Mouse (Mus musculus) ES-Bruce4 (cell line): ENCODE data around the gene Ncbp2. TPM values are rescaled to one million over a fixed set of nuclear protein-coding genes. Genes with fewer than 3 reads are reported as not detected.
A peak's percentile ranks its signal among the peaks of the same experiment; 100 is the strongest.
"Not testable (repeated sequence)": the region's sequence is repeated elsewhere in the genome, so short reads cannot be mapped to it uniquely, and the experiment has no call there.

Experiments used
- H3K27ac ChIP-seq: 2 replicates; pipeline ENCODE4 v1.5.1; 2012; ENCODE audit warnings: low read length, inconsistent platforms; ENCODE audit not compliant: insufficient read depth
- H3K27me3 ChIP-seq: 2 replicates; pipeline ENCODE4 v1.6.1; 2012; ENCODE audit warnings: mild to moderate bottlenecking, low read length, inconsistent platforms; ENCODE audit not compliant: control insufficient read depth, poor library complexity, insufficient read depth, severe bottlenecking
- H3K36me3 ChIP-seq: 2 replicates; pipeline ENCODE4 v1.6.1; 2012; ENCODE audit warnings: inconsistent platforms, mild to moderate bottlenecking, low read length, moderate library complexity; ENCODE audit not compliant: control insufficient read depth, poor library complexity, insufficient read depth, severe bottlenecking
- H3K4me1 ChIP-seq: one replicate; pipeline ENCODE4 v1.8.1; 2011; ENCODE audit warnings: low read length; ENCODE audit not compliant: control insufficient read depth, insufficient read depth
- H3K4me3 ChIP-seq: 2 replicates; pipeline ENCODE4 v1.5.1; 2011; ENCODE audit warnings: low read depth, mild to moderate bottlenecking, low read length
- H3K9ac ChIP-seq: 2 replicates; pipeline ENCODE4 v1.6.1; 2012; ENCODE audit warnings: low read depth, mild to moderate bottlenecking, inconsistent platforms; ENCODE audit not compliant: poor library complexity, severe bottlenecking
- H3K9me3 ChIP-seq: replicated peaks from 2 replicates; pipeline ENCODE4 v1.6.1; 2012; ENCODE audit warnings: mild to moderate bottlenecking, low read length, inconsistent platforms; ENCODE audit not compliant: control insufficient read depth, poor library complexity, insufficient read depth, severe bottlenecking
- CTCF ChIP-seq: IDR thresholded peaks from one replicate; pipeline ENCODE4 v1.8.1; 2011; ENCODE audit warnings: low read depth, low read length
- EP300 ChIP-seq: IDR thresholded peaks from 2 replicates; pipeline ENCODE4 v1.6.1; 2011; ENCODE audit warnings: low read depth, low read length; ENCODE audit not compliant: insufficient read depth
- POLR2A ChIP-seq: IDR thresholded peaks from one replicate; pipeline ENCODE4 v1.8.1; 2011; ENCODE audit warnings: low read length; ENCODE audit not compliant: insufficient read depth
- polyA plus RNA-seq: library from polyadenylated mRNA; stranded (reverse); fragments of >200 nt; gene quantifications from 2 replicates; pipeline ENCODE4 v1.2.4, GENCODE M21; 2011; ENCODE audit warnings: low read depth; ENCODE audit not compliant: missing spikeins, insufficient read depth, insufficient read length

The Ncbp2 gene
- polyA plus RNA-seq, 1 experiment = 84.8 TPM

- TF ChIP-seq CTCF (no peak), EP300 (no peak), POLR2A (no peak)
- Histone ChIP-seq H3K27ac (no peak overlapping the region; the same call in 1 of the 2 replicates), H3K9me3 (no peaks in the 10 kb centered on the region), H3K4me1 (peaks cover 2% of the 10 kb centered on the region), H3K4me3 (no peak overlapping the region), H3K9ac (no peak overlapping the region), H3K27me3 (no peaks in the 10 kb centered on the region), H3K36me3 (no peaks in the 10 kb centered on the region)
These were observed 7.7 kb upstream of the Ncbp2 start for GRCm38 (mm10) chr16:31940586-31940985.

GRCm38 (mm10) chr16:31943980-31944379, 4.3 kb upstream of the Ncbp2 start:
- Histone ChIP-seq H3K27me3 (no peaks in the 10 kb centered on the region), H3K9ac (0 out of 2 replicates have a peak overlapping the region, but pooled peaks have one; percentile 27), H3K9me3 (no peaks in the 10 kb centered on the region), H3K4me1 (peaks cover 2% of the 10 kb centered on the region), H3K36me3 (no peaks in the 10 kb centered on the region), H3K4me3 (peak overlapping the region; percentile 46), H3K27ac (no peak overlapping the region)
- TF ChIP-seq CTCF (peak; percentile 85), POLR2A (no peak), EP300 (no peak)

- H3K36me3 ChIP-seq = no peaks in the 10 kb centered on the region
- no peak overlapping the region for H3K27ac ChIP-seq
- H3K27me3 ChIP-seq = no peaks in the 10 kb centered on the region
- peaks cover 2% of the 10 kb centered on the region for H3K4me1 ChIP-seq
- 0 out of 2 replicates have a peak overlapping the region, but pooled peaks have one; percentile 27 for H3K9ac ChIP-seq
- H3K4me3 ChIP-seq = no peak overlapping the region
- H3K9me3 ChIP-seq = no peaks in the 10 kb centered on the region
- no peak for TF ChIP-seq CTCF
- no peak for TF ChIP-seq POLR2A
- no peak for TF ChIP-seq EP300
These were observed 3.5 kb upstream of the Ncbp2 start for GRCm38 (mm10) chr16:31944698-31945255.

GRCm38 (mm10) chr16:31945372-31945771, 2.9 kb upstream of the Ncbp2 start:
- Histone ChIP-seq H3K27me3 (no peaks in the 10 kb centered on the region), H3K4me3 (no peak overlapping the region), H3K9ac (no peak overlapping the region), H3K27ac (no peak overlapping the region), H3K4me1 (peaks cover 2% of the 10 kb centered on the region), H3K9me3 (no peaks in the 10 kb centered on the region), H3K36me3 (no peaks in the 10 kb centered on the region)
- no peak for TF ChIP-seq POLR2A
- TF ChIP-seq EP300 = no peak
- no peak for TF ChIP-seq CTCF

GRCm38 (mm10) chr16:31945986-31946385, 2.3 kb upstream of the Ncbp2 start:
- not testable (repeated sequence) for H3K4me3 ChIP-seq, H3K4me1 ChIP-seq, H3K9me3 ChIP-seq, H3K36me3 ChIP-seq, H3K27ac ChIP-seq, H3K27me3 ChIP-seq, H3K9ac ChIP-seq

GRCm38 (mm10) chr16:31947333-31947732, 980 bp upstream of the Ncbp2 start:
- peak overlapping the region; percentile 77 for H3K4me3 ChIP-seq
- peaks cover 6% of the 10 kb centered on the region for H3K36me3 ChIP-seq
- no peak for TF ChIP-seq EP300
- no peak for TF ChIP-seq POLR2A
- TF ChIP-seq CTCF = no peak
- H3K9ac ChIP-seq = peak overlapping the region; percentile 72
- no peak overlapping the region for H3K27ac ChIP-seq
- no peaks in the 10 kb centered on the region for H3K9me3 ChIP-seq
- no peaks in the 10 kb centered on the region for H3K4me1 ChIP-seq
- no peaks in the 10 kb centered on the region for H3K27me3 ChIP-seq
